Mouse (Mus musculus) thymus, adult 18-20 months (tissue): ENCODE measurements around the gene Gm45808.
"Not testable (repeated sequence)": the region's sequence is repeated elsewhere in the genome, so short reads cannot be mapped to it uniquely, and the experiment has no call there.

Experiments
- DNase-seq, 2 experiments: peaks; one replicate each; pipeline ENCODE4 v3.0.0; 2022; ENCODE audit warnings: mixed read lengths in 2 of 2

The Gm45808 gene

GRCm38 (mm10) chr7:45486761-45487415 is at the start of gene Gm45808:
Gene Gm45808, minus strand, starts transcription at chr7:45486811.
- DNase-seq: no peak

GRCm38 (mm10) chr7:45535676-45536075 is 49.1 kb upstream of the Gm45808 start:
- no peak for DNase-seq

GRCm38 (mm10) chr7:45530643-45531042 is 44.0 kb upstream of the Gm45808 start:
- no peak for DNase-seq

GRCm38 (mm10) chr7:45529461-45529860 is 42.9 kb upstream of the Gm45808 start:
- DNase-seq: no peak

- not testable (repeated sequence) for DNase-seq
These were observed 40.6 kb upstream of the Gm45808 start for GRCm38 (mm10) chr7:45527169-45527568.

- DNase-seq: no peak
These were observed 40.0 kb upstream of the Gm45808 start for GRCm38 (mm10) chr7:45526474-45527120.

GRCm38 (mm10) chr7:45525809-45526473 is 39.3 kb upstream of the Gm45808 start, which contains the start of the genes Ppp1r15a and Plekha4:
Gene Ppp1r15a, minus strand, starts transcription at chr7:45526268.
Gene Plekha4, plus strand, starts transcription at chr7:45526330.
- peak; percentile 91 to 92 for DNase-seq

GRCm38 (mm10) chr7:45524841-45525621 is 38.4 kb upstream of the Gm45808 start:
- DNase-seq: no peak

GRCm38 (mm10) chr7:45523678-45524170 is 37.1 kb upstream of the Gm45808 start:
- DNase-seq: no peak

GRCm38 (mm10) chr7:45522957-45523676 is 36.5 kb upstream of the Gm45808 start:
- DNase-seq: no peak

GRCm38 (mm10) chr7:45522194-45522752 is 35.7 kb upstream of the Gm45808 start:
- no peak for DNase-seq

GRCm38 (mm10) chr7:45521728-45522184 is 35.1 kb upstream of the Gm45808 start:
- DNase-seq: peak; percentile 84 to 90

- no peak for DNase-seq
These were observed 34.0 kb upstream of the Gm45808 start for GRCm38 (mm10) chr7:45520605-45521004.

GRCm38 (mm10) chr7:45519345-45520120 is 32.9 kb upstream of the Gm45808 start:
- no peak for DNase-seq

- DNase-seq: no peak
These were observed 32.0 kb upstream of the Gm45808 start for GRCm38 (mm10) chr7:45518618-45519017.

GRCm38 (mm10) chr7:45516846-45517245 is 30.2 kb upstream of the Gm45808 start:
- DNase-seq: not testable (repeated sequence)

GRCm38 (mm10) chr7:45515436-45515835 is 28.8 kb upstream of the Gm45808 start:
- DNase-seq: no peak

GRCm38 (mm10) chr7:45514411-45514810 is 27.8 kb upstream of the Gm45808 start:
- no peak for DNase-seq

GRCm38 (mm10) chr7:45509912-45510787 is 23.5 kb upstream of the Gm45808 start, which contains the start of gene Nucb1:
Gene Nucb1, minus strand, starts transcription at chr7:45510406.
- DNase-seq: peak; percentile 85 to 91
